Mouse (Mus musculus) urinary bladder, postnatal 25 days (tissue): ENCODE results near the gene 1700123L14Rik.
A peak's percentile ranks its signal among the peaks of the same experiment; 100 is the strongest.
"Not testable (repeated sequence)": the region's sequence is repeated elsewhere in the genome, so short reads cannot be mapped to it uniquely, and the experiment has no call there.

ENCODE experiments used
- DNase-seq: peaks from one replicate; pipeline ENCODE4 v3.0.0; 2022; ENCODE audit warnings: low spot score

1700123L14Rik gene

GRCm38 (mm10) chr6:96165818-96166379, at the start of gene 1700123L14Rik:
Gene 1700123L14Rik, minus strand, starts transcription at chr6:96166243.
- no peak for DNase-seq

GRCm38 (mm10) chr6:96205395-96205794, 39.4 kb upstream of the 1700123L14Rik start:
- DNase-seq = no peak

- not testable (repeated sequence) for DNase-seq
Observed at GRCm38 (mm10) chr6:96198991-96199390, 32.9 kb upstream of the 1700123L14Rik start.

GRCm38 (mm10) chr6:96186517-96186916, 20.5 kb upstream of the 1700123L14Rik start:
- no peak for DNase-seq

- no peak for DNase-seq
Observed at GRCm38 (mm10) chr6:96183392-96183791, 17.3 kb upstream of the 1700123L14Rik start.

GRCm38 (mm10) chr6:96178530-96178929, 12.5 kb upstream of the 1700123L14Rik start:
- DNase-seq = no peak

- DNase-seq = no peak
Observed at GRCm38 (mm10) chr6:96173681-96174080, 7.6 kb upstream of the 1700123L14Rik start.

GRCm38 (mm10) chr6:96167031-96167430, 988 bp upstream of the 1700123L14Rik start:
- no peak for DNase-seq

GRCm38 (mm10) chr6:96165403-96165802, 640 bp downstream of the 1700123L14Rik start:
- DNase-seq = no peak

- DNase-seq = no peak
Observed at GRCm38 (mm10) chr6:96143326-96143725, 22.7 kb downstream of the 1700123L14Rik start.

GRCm38 (mm10) chr6:96116534-96117272, 49.3 kb downstream of the 1700123L14Rik start:
- DNase-seq = peak; percentile 19

- DNase-seq = no peak
Observed at GRCm38 (mm10) chr6:96116148-96116533, 49.9 kb downstream of the 1700123L14Rik start.
